Mouse (Mus musculus) left cerebral cortex, adult 2 months (tissue): ENCODE measurements around the gene Srrm4. TPM values are rescaled to one million over a fixed set of nuclear protein-coding genes. Genes with fewer than 3 reads are reported as not detected.

Source experiments
- DNase-seq, 2 experiments: peaks; one replicate each; pipeline ENCODE4 v3.0.0; 2021 to 2022; ENCODE audit warnings: low spot score in 2 of 2, mixed read lengths in 1 of 2; ENCODE audit errors: extremely low spot score in 1 of 2
- H3K27ac ChIP-seq: fragments of 200-600 bp; 2 replicates; pipeline ENCODE4 v1.8.1; 2022
- H3K4me3 ChIP-seq: fragments of 200-600 bp; 2 replicates; pipeline ENCODE4 v1.8.1; 2022
- CTCF ChIP-seq: fragments of 200-600 bp; IDR thresholded peaks from 2 replicates; pipeline ENCODE4 v1.8.1; 2022; ENCODE audit warnings: antibody characterized with exemption, mild to moderate bottlenecking, moderate library complexity
- intact Hi-C: fragments of 180-260 bp; cut with DNase I; formaldehyde crosslinking; loops from one replicate; pipeline ENCODE4 v1.15.1; 2025
- total RNA-seq, 2 experiments: library from RNA; stranded (reverse); gene quantifications; 2 replicates each; pipeline ENCODE4 v1.2.3; 2021

The Srrm4 gene
- total RNA-seq, 2 experiments from 2014 or later, result 28.8 to 30.7 TPM

- H3K27ac ChIP-seq, result no peak overlapping the region
- DNase-seq, result no peak
- intact Hi-C loops, result no loop called here
- no peak for TF ChIP-seq CTCF
- H3K4me3 ChIP-seq, result no peak overlapping the region
These were observed 112.8 kb downstream of the Srrm4 start for GRCm38 (mm10) chr5:116478607-116479371.

- H3K27ac ChIP-seq, result no peak overlapping the region
- peak; percentile 26 to 42 for DNase-seq
- no peak overlapping the region for H3K4me3 ChIP-seq
- intact Hi-C loops, result loop anchor here (1.0 kb wide), 2 partner anchors 245 to 353 kb away; no protein-coding TSS in a partner anchor
- TF ChIP-seq CTCF, result peak; percentile 82
These were observed 115.6 kb downstream of the Srrm4 start for GRCm38 (mm10) chr5:116476006-116476405.

GRCm38 (mm10) chr5:116461354-116462042 lies 130.1 kb downstream of the Srrm4 start:
- intact Hi-C loops, result loop anchor here (10.0 kb wide), 1 partner anchor 603 kb away; no protein-coding TSS in a partner anchor
- Histone ChIP-seq H3K4me3 (no peak overlapping the region), H3K27ac (no peak overlapping the region)
- DNase-seq, result no peak
- peak; percentile 47 for TF ChIP-seq CTCF

GRCm38 (mm10) chr5:116459970-116460369 lies 131.6 kb downstream of the Srrm4 start:
- H3K27ac ChIP-seq, result no peak overlapping the region
- intact Hi-C loops, result loop anchor here (10.0 kb wide), 1 partner anchor 605 kb away; no protein-coding TSS in a partner anchor
- DNase-seq, result no peak
- no peak for TF ChIP-seq CTCF
- H3K4me3 ChIP-seq, result no peak overlapping the region

- H3K27ac ChIP-seq, result no peak overlapping the region
- TF ChIP-seq CTCF, result no peak
- DNase-seq, result no peak
- H3K4me3 ChIP-seq, result no peak overlapping the region
- intact Hi-C loops, result no loop called here
These were observed 133.8 kb downstream of the Srrm4 start for GRCm38 (mm10) chr5:116457791-116458190.

GRCm38 (mm10) chr5:116456796-116457515 lies 134.7 kb downstream of the Srrm4 start:
- no peak overlapping the region for H3K4me3 ChIP-seq
- no peak for TF ChIP-seq CTCF
- DNase-seq, result no peak
- intact Hi-C loops, result no loop called here
- H3K27ac ChIP-seq, result no peak overlapping the region

GRCm38 (mm10) chr5:116453401-116453851 lies 138.2 kb downstream of the Srrm4 start:
- H3K27ac ChIP-seq, result peak overlapping the region; percentile 33
- intact Hi-C loops, result no loop called here
- peak overlapping the region; percentile 38 for H3K4me3 ChIP-seq
- peak; percentile 40 to 59 for DNase-seq
- peak; percentile 59 for TF ChIP-seq CTCF

- intact Hi-C loops, result no loop called here
- Histone ChIP-seq H3K4me3 (no peak overlapping the region), H3K27ac (no peak overlapping the region)
- DNase-seq, result no peak
- TF ChIP-seq CTCF, result no peak
These were observed 140.7 kb downstream of the Srrm4 start for GRCm38 (mm10) chr5:116450901-116451300.

GRCm38 (mm10) chr5:116449522-116450225 lies 141.9 kb downstream of the Srrm4 start:
- H3K4me3 ChIP-seq, result no peak overlapping the region
- no peak for DNase-seq
- intact Hi-C loops, result loop anchor here (5.0 kb wide), 1 partner anchor 62 kb away; no protein-coding TSS in a partner anchor
- TF ChIP-seq CTCF, result no peak
- H3K27ac ChIP-seq, result no peak overlapping the region

- DNase-seq, result no peak
These were observed 143.0 kb downstream of the Srrm4 start for GRCm38 (mm10) chr5:116448409-116449191.

More at GRCm38 (mm10) chr5:116448409-116449191, 143.0 kb downstream of the Srrm4 start:
- intact Hi-C loops, result loop anchor here (5.0 kb wide), 1 partner anchor 61 kb away; no protein-coding TSS in a partner anchor
- no peak overlapping the region for H3K27ac ChIP-seq
- H3K4me3 ChIP-seq, result no peak overlapping the region
- TF ChIP-seq CTCF, result no peak
